Mouse (Mus musculus): ENCODE results near the gene Xndc1.

GRCm38 (mm10) chr7:102108206-102108605 is 42.9 kb downstream of the Xndc1 start:
- TF ChIP-seq EP300 (IDR thresholded peaks at IDR 0.05; ENCODE audit: low read depth) (no peak), CTCF (IDR thresholded peaks at IDR 0.05; ENCODE audit: low read depth) (no peak)
